8 mouse cellular contexts compared by ENCODE assay signal in genomic region chr7:27474490-27474954, GRCm38 (mm10). TPM values are rescaled to one million over a fixed set of nuclear protein-coding genes. Genes with fewer than 3 reads are reported as not detected.
DNase-seq lines count a peak whose midpoint lies in the region; ATAC-seq and TF ChIP-seq lines count a peak whose summit lies in the region.

No protein-coding gene starts in this region.

- ATAC-seq in forebrain, postnatal 0 days = peak; percentile 95
- peak; percentile 82 to 84 for ATAC-seq in hematopoietic stem cell, adult 5-6 weeks (replicated peaks in 1 of 2; ENCODE audit: insufficient read depth in 1 of 2, low FRiP score in 2 of 2, low TSS enrichment in 1 of 2, low read depth in 1 of 2, poor library complexity in 2 of 2, severe bottlenecking in 2 of 2)
- ATAC-seq in lung, embryonic 16.5 days (ENCODE audit: low read depth) = peak; percentile 91

- H3K27ac ChIP-seq in MEL (ENCODE audit: control insufficient read depth, low read depth, low read length) = peak overlapping the region; percentile 64
- H3K27ac ChIP-seq in cerebellum, adult 2 months (ENCODE audit: insufficient read depth, low read length) = peak overlapping the region; percentile 47; the same call in 1 of the 2 replicates
- peak overlapping the region; percentile 78 for H3K27ac ChIP-seq in forebrain, postnatal 0 days (ENCODE audit: low read depth, low read length)
- H3K27ac ChIP-seq in lung, embryonic 16.5 days (ENCODE audit: low read length) = peak overlapping the region; percentile 92

- H3K4me1 ChIP-seq in MEL (ENCODE audit: control insufficient read depth in 1 of 2, insufficient read depth in 2 of 2, low read length in 2 of 2) = peaks cover 2 to 14% of the 10 kb centered on the region in 2 experiments; a peak in 3 of 4 replicates
- no peaks in the 10 kb centered on the region; the same call in 1 of the 2 replicates for H3K4me1 ChIP-seq in cerebellum, adult 2 months (ENCODE audit: control insufficient read depth, insufficient read depth, low read length)
- 0 out of 2 replicates have a peak, but pooled peaks cover 6% of the 10 kb centered on the region for H3K4me1 ChIP-seq in forebrain, postnatal 0 days (ENCODE audit: insufficient read depth)
- H3K4me1 ChIP-seq in lung, embryonic 16.5 days (replicated peaks; ENCODE audit: control insufficient read depth, insufficient read depth, low read length) = peaks cover 15% of the 10 kb centered on the region

- 1% methylated on average over 23 of the region's 23 CpGs for WGBS in cerebellum, adult 2 months
- WGBS in forebrain, postnatal 0 days = 3% methylated on average over 23 of the region's 23 CpGs
- WGBS in lung, embryonic 16.5 days = 0% methylated on average over 21 of the region's 23 CpGs

- TF ChIP-seq POLR2A in MEL (IDR thresholded peaks at IDR 0.05; ENCODE audit: control insufficient read depth in 1 of 2, insufficient read depth in 1 of 2, low read depth in 1 of 2, low read length in 2 of 2, poor library complexity in 1 of 2) = peak in 1 of 2 experiments; percentile 73; a peak in 2 of 4 replicates
- TF ChIP-seq POLR2A in cerebellum, adult 2 months (IDR thresholded peaks at IDR 0.05; ENCODE audit: borderline replicate concordance, insufficient read depth, low read length) = 0 out of 2 replicates have a peak, but pooled peaks have one; percentile 24

- H3K4me2 ChIP-seq in forebrain, postnatal 0 days (ENCODE audit: low read depth) = peak overlapping the region; percentile 95
- peak overlapping the region; percentile 57 for H3K4me2 ChIP-seq in lung, embryonic 16.5 days (ENCODE audit: low read depth, low read length)

- TF ChIP-seq RAD21 in MEL (IDR thresholded peaks at IDR 0.05; ENCODE audit: low read depth, low read length) = peak; percentile 33

- TF ChIP-seq EP300 in MEL (IDR thresholded peaks at IDR 0.05; ENCODE audit: low read depth in 1 of 2, low read length in 2 of 2) = peak in 1 of 2 experiments; percentile 56; a peak in 3 of 4 replicates

- H3K27me3 ChIP-seq in MEL (ENCODE audit: control insufficient read depth in 1 of 2, insufficient read depth in 2 of 2, low read length in 2 of 2) = no peaks in the 10 kb centered on the region
- no peaks in the 10 kb centered on the region for H3K27me3 ChIP-seq in cerebellum, adult 2 months (ENCODE audit: control insufficient read depth, insufficient read depth, low read length)
- H3K27me3 ChIP-seq in forebrain, postnatal 0 days (ENCODE audit: insufficient read depth, low read length) = no peaks in the 10 kb centered on the region
- no peaks in the 10 kb centered on the region for H3K27me3 ChIP-seq in lung, embryonic 16.5 days (ENCODE audit: control insufficient read depth, insufficient read depth, low read depth, low read length)

- H3K4me3 ChIP-seq in MEL (ENCODE audit: control insufficient read depth in 1 of 2, insufficient read depth in 1 of 2, low read depth in 2 of 2, low read length in 2 of 2) = peak overlapping the region; percentile 75 to 97
- H3K4me3 ChIP-seq in cerebellum, adult 2 months (replicated peaks; ENCODE audit: insufficient read depth, low read depth, low read length) = peak overlapping the region; percentile 96
- H3K4me3 ChIP-seq in forebrain, postnatal 0 days (ENCODE audit: low read depth, low read length) = peak overlapping the region; percentile 61
- peak overlapping the region; percentile 62 for H3K4me3 ChIP-seq in lung, embryonic 16.5 days (ENCODE audit: low read length)

- H3K9me3 ChIP-seq in MEL (replicated peaks; ENCODE audit: insufficient read depth, low read length) = no peaks in the 10 kb centered on the region
- no peaks in the 10 kb centered on the region for H3K9me3 ChIP-seq in forebrain, postnatal 0 days (ENCODE audit: low read length)
- no peaks in the 10 kb centered on the region for H3K9me3 ChIP-seq in lung, embryonic 16.5 days (ENCODE audit: control insufficient read depth, low read length)

- H3K36me3 ChIP-seq in MEL (ENCODE audit: control insufficient read depth in 1 of 2, insufficient read depth in 2 of 2, low read length in 2 of 2) = peaks cover 0 to 10% of the 10 kb centered on the region in 2 experiments; a peak in 2 of 4 replicates
- H3K36me3 ChIP-seq in forebrain, postnatal 0 days (ENCODE audit: insufficient read depth) = peaks cover 6% of the 10 kb centered on the region; the same call in 1 of the 2 replicates
- H3K36me3 ChIP-seq in lung, embryonic 16.5 days (ENCODE audit: control insufficient read depth, insufficient read depth, low read length) = peaks cover 8% of the 10 kb centered on the region; the same call in 1 of the 2 replicates

- DNase-seq in MEL (ENCODE audit: low read depth, low spot score) = peak; percentile 99
- peak; percentile 96 to 99 for DNase-seq in cerebellum, adult 2 months
- peak; percentile 95 for DNase-seq in forebrain, postnatal 0 days
- peak; percentile 91 for DNase-seq in layer of hippocampus, adult 9-10 months (ENCODE audit: low spot score)
- DNase-seq in ovary, postnatal 10 days (ENCODE audit: low spot score) = peak; percentile 87
- peak; percentile 85 to 89 for DNase-seq in thymus, postnatal 10 days (ENCODE audit: low spot score in 2 of 2)

- H3K79me2 ChIP-seq in MEL (ENCODE audit: control insufficient read depth, insufficient read depth, low read length, poor library complexity) = no peaks in the 10 kb centered on the region; the same call in 1 of the 2 replicates

- peak; percentile 56 to 81 (median 64) for TF ChIP-seq CTCF in MEL (IDR thresholded peaks at IDR 0.05 in 2 of 3, conservative IDR thresholded peaks at IDR 0.05 in 1 of 3; ENCODE audit: control insufficient read depth in 1 of 3, insufficient read depth in 1 of 3, low read depth in 2 of 3, low read length in 3 of 3, poor library complexity in 1 of 3, severe bottlenecking in 1 of 3)
- peak; percentile 72; the same call in 1 of the 2 replicates for TF ChIP-seq CTCF in cerebellum, adult 2 months (IDR thresholded peaks at IDR 0.05; ENCODE audit: borderline replicate concordance, insufficient read depth, low read depth, low read length)
- peak; percentile 67 for TF ChIP-seq CTCF in forebrain, postnatal 0 days (IDR thresholded peaks at IDR 0.05; ENCODE audit: low read depth)

- peak overlapping the region; percentile 66 for H3K9ac ChIP-seq in MEL (ENCODE audit: control insufficient read depth, low read depth, low read length, poor library complexity, severe bottlenecking)
- peak overlapping the region; percentile 40 for H3K9ac ChIP-seq in forebrain, postnatal 0 days
- peak overlapping the region; percentile 65 for H3K9ac ChIP-seq in lung, embryonic 16.5 days (ENCODE audit: low read length)

TF ChIP-seq in MEL, 35 proteins besides CTCF, POLR2A, EP300 and RAD21 (continues in another document):
- TF ChIP-seq ELF1 (IDR thresholded peaks at IDR 0.05; ENCODE audit: low read depth, low read length) (peak; percentile 75), RCOR1 (IDR thresholded peaks at IDR 0.05; ENCODE audit: low read depth, low read length) (peak; percentile 51; the same call in 1 of the 2 replicates)

RNA-seq across cellular contexts. Expression of gene Sertad3, which starts 1.0 kb away (rescaled TPM):
- 2.0 and 2.4 TPM in 2 replicates for total RNA-seq in MEL (2012; rRNA removed)
- polyA plus RNA-seq in MEL (2012; ENCODE audit: insufficient read depth in 1 of 2, insufficient read length in 2 of 2, low read depth in 1 of 2, low replicate concordance in 2 of 2, missing spikeins in 1 of 2) = 1 to 10 TPM in 1 of 2 experiments, not detected in 1; 6.7 TPM
- polyA plus RNA-seq in cerebellum, adult 2 months (2012; rRNA removed) = 8.1 and 8.9 TPM in 2 replicates
- total RNA-seq in forebrain, postnatal 0 days (2014; rRNA removed) = 1.8 and 5.5 TPM in 2 replicates
- polyA plus RNA-seq in forebrain, postnatal 0 days (2015; fragmentation: Nextera tagmentation; extraction: Ambion mirVana) = 4.3 and 4.9 TPM in 2 replicates
- total RNA-seq in hematopoietic stem cell, adult 5-6 weeks (2017) = 9.7 and 16.8 TPM in 2 replicates
- 28.4 and 30.7 TPM in 2 replicates for polyA plus RNA-seq in lung, embryonic 16.5 days (2015; fragmentation: Nextera tagmentation; extraction: Ambion mirVana)

RNA-seq across cellular contexts. Expression of gene Sertad1, which starts 12.2 kb away (rescaled TPM):
- total RNA-seq in MEL (2012; rRNA removed) = 9.9 and 12.4 TPM in 2 replicates
- polyA plus RNA-seq in MEL (2012; ENCODE audit: insufficient read depth in 1 of 2, insufficient read length in 2 of 2, low read depth in 1 of 2, low replicate concordance in 2 of 2, missing spikeins in 1 of 2) = 10 to 100 TPM in 1 of 2 experiments, not detected in 1; 10.6 TPM
- 17.4 and 17.9 TPM in 2 replicates for polyA plus RNA-seq in cerebellum, adult 2 months (2012; rRNA removed)
- 5.2 and 6.3 TPM in 2 replicates for total RNA-seq in forebrain, postnatal 0 days (2014; rRNA removed)
- 6.3 and 7.4 TPM in 2 replicates for polyA plus RNA-seq in forebrain, postnatal 0 days (2015; fragmentation: Nextera tagmentation; extraction: Ambion mirVana)
- total RNA-seq in hematopoietic stem cell, adult 5-6 weeks (2017) = 23.3 and 25.8 TPM in 2 replicates
- polyA plus RNA-seq in lung, embryonic 16.5 days (2015; fragmentation: Nextera tagmentation; extraction: Ambion mirVana) = 55.6 and 57.3 TPM in 2 replicates

RNA-seq across cellular contexts. Expression of gene Prx, which starts 24.6 kb away (rescaled TPM):
- total RNA-seq in MEL (2012; rRNA removed) = 0.39 TPM in 2 replicates
- 1 to 10 TPM in 1 of 2 experiments, not detected in 1; 1.4 TPM for polyA plus RNA-seq in MEL (2012; ENCODE audit: insufficient read depth in 1 of 2, insufficient read length in 2 of 2, low read depth in 1 of 2, low replicate concordance in 2 of 2, missing spikeins in 1 of 2)
- 0.34 and 0.43 TPM in 2 replicates for polyA plus RNA-seq in cerebellum, adult 2 months (2012; rRNA removed)
- total RNA-seq in forebrain, postnatal 0 days (2014; rRNA removed) = 1.9 and 2.4 TPM in 2 replicates
- 1.1 and 1.4 TPM in 2 replicates for polyA plus RNA-seq in forebrain, postnatal 0 days (2015; fragmentation: Nextera tagmentation; extraction: Ambion mirVana)
- total RNA-seq in hematopoietic stem cell, adult 5-6 weeks (2017) = 1.1 and 1.5 TPM in 2 replicates
- 13.0 and 13.6 TPM in 2 replicates for polyA plus RNA-seq in lung, embryonic 16.5 days (2015; fragmentation: Nextera tagmentation; extraction: Ambion mirVana)

RNA-seq across cellular contexts. Expression of gene Blvrb, which starts 26.7 kb away (rescaled TPM):
- total RNA-seq in MEL (2012; rRNA removed) = 183 and 245 TPM in 2 replicates
- polyA plus RNA-seq in MEL (2012; ENCODE audit: insufficient read depth in 1 of 2, insufficient read length in 2 of 2, low read depth in 1 of 2, low replicate concordance in 2 of 2, missing spikeins in 1 of 2) = 100 to 1,000 TPM in 1 of 2 experiments, not detected in 1; 210 TPM
- polyA plus RNA-seq in cerebellum, adult 2 months (2012; rRNA removed) = 24.2 and 25.2 TPM in 2 replicates
- 11.6 and 14.3 TPM in 2 replicates for total RNA-seq in forebrain, postnatal 0 days (2014; rRNA removed)
- polyA plus RNA-seq in forebrain, postnatal 0 days (2015; fragmentation: Nextera tagmentation; extraction: Ambion mirVana) = 16.3 and 18.9 TPM in 2 replicates
- total RNA-seq in hematopoietic stem cell, adult 5-6 weeks (2017) = 20.4 and 31.7 TPM in 2 replicates
- polyA plus RNA-seq in lung, embryonic 16.5 days (2015; fragmentation: Nextera tagmentation; extraction: Ambion mirVana) = 58.3 and 75.9 TPM in 2 replicates

RNA-seq across cellular contexts. Expression of gene Sptbn4, which starts 27.0 kb away (rescaled TPM):
- 0.19 and 0.36 TPM in 2 replicates for total RNA-seq in MEL (2012; rRNA removed)
- polyA plus RNA-seq in MEL (2012; ENCODE audit: insufficient read depth in 1 of 2, insufficient read length in 2 of 2, low read depth in 1 of 2, low replicate concordance in 2 of 2, missing spikeins in 1 of 2) = under 1 TPM in 1 of 2 experiments, not detected in 1; 0.68 TPM
- polyA plus RNA-seq in cerebellum, adult 2 months (2012; rRNA removed) = 171 and 177 TPM in 2 replicates
- total RNA-seq in forebrain, postnatal 0 days (2014; rRNA removed) = 18.8 and 22.3 TPM in 2 replicates
- 2.5 and 3.8 TPM in 2 replicates for polyA plus RNA-seq in forebrain, postnatal 0 days (2015; fragmentation: Nextera tagmentation; extraction: Ambion mirVana)
- 0.31 TPM in 1 of 2 replicates, not detected in the other for total RNA-seq in hematopoietic stem cell, adult 5-6 weeks (2017)
- 0.29 and 0.41 TPM in 2 replicates for polyA plus RNA-seq in lung, embryonic 16.5 days (2015; fragmentation: Nextera tagmentation; extraction: Ambion mirVana)

Comparison
In these comparisons a context has a peak if more than half of its experiments do, and no peak if none do; other contexts are left out.
1. Peak in every context shown above with its lines: DNase-seq, ATAC-seq, H3K4me3 ChIP-seq and H3K27ac ChIP-seq.